Mouse (Mus musculus): Measurements from ENCODE around the gene Adap2. TPM values are rescaled to one million over a fixed set of nuclear protein-coding genes. Genes with fewer than 3 reads are reported as not detected.
"Not testable (repeated sequence)": the region's sequence is repeated elsewhere in the genome, so short reads cannot be mapped to it uniquely, and the experiment has no call there.

Adap2 gene
- total RNA-seq, 2 experiments from 2014 or later: 4.7 to 7.2 TPM

- no peak for DNase-seq (ENCODE audit: low spot score in 2 of 2)
Measured at GRCm38 (mm10) chr11:80156841-80157240, 2.9 kb downstream of the Adap2 start.

- DNase-seq (ENCODE audit: low spot score in 2 of 2): no peak
Measured at GRCm38 (mm10) chr11:80159018-80159417, 5.1 kb downstream of the Adap2 start.

GRCm38 (mm10) chr11:80161041-80161440 is 7.1 kb downstream of the Adap2 start:
- no peak for DNase-seq (ENCODE audit: low spot score in 2 of 2)

GRCm38 (mm10) chr11:80163362-80164116 is 9.6 kb downstream of the Adap2 start:
- DNase-seq (ENCODE audit: low spot score in 2 of 2): no peak

GRCm38 (mm10) chr11:80164224-80164623 is 10.3 kb downstream of the Adap2 start:
- DNase-seq (ENCODE audit: low spot score in 2 of 2): no peak

- no peak for DNase-seq (ENCODE audit: low spot score in 2 of 2)
Measured at GRCm38 (mm10) chr11:80168121-80168520, 14.2 kb downstream of the Adap2 start.

- no peak for DNase-seq (ENCODE audit: low spot score in 2 of 2)
Measured at GRCm38 (mm10) chr11:80168611-80169249, 14.8 kb downstream of the Adap2 start.

GRCm38 (mm10) chr11:80169629-80170028 is 15.7 kb downstream of the Adap2 start:
- no peak for DNase-seq (ENCODE audit: low spot score in 2 of 2)

GRCm38 (mm10) chr11:80170351-80170750 is 16.4 kb downstream of the Adap2 start:
- no peak for DNase-seq (ENCODE audit: low spot score in 2 of 2)

GRCm38 (mm10) chr11:80171884-80172283 is 18.0 kb downstream of the Adap2 start:
- no peak for DNase-seq (ENCODE audit: low spot score in 2 of 2)

GRCm38 (mm10) chr11:80173963-80174670 is 20.2 kb downstream of the Adap2 start:
- DNase-seq (ENCODE audit: low spot score in 2 of 2): no peak

GRCm38 (mm10) chr11:80176911-80177895 is 23.3 kb downstream of the Adap2 start:
- no peak for DNase-seq (ENCODE audit: low spot score in 2 of 2)

- DNase-seq (ENCODE audit: low spot score in 2 of 2): no peak
Measured at GRCm38 (mm10) chr11:80178316-80178715, 24.4 kb downstream of the Adap2 start.

GRCm38 (mm10) chr11:80181021-80181749 is 27.3 kb downstream of the Adap2 start:
- no peak for DNase-seq (ENCODE audit: low spot score in 2 of 2)

GRCm38 (mm10) chr11:80183054-80183704 is 29.3 kb downstream of the Adap2 start:
- not testable (repeated sequence) for DNase-seq (ENCODE audit: low spot score in 2 of 2)

GRCm38 (mm10) chr11:80183705-80184255 is 29.9 kb downstream of the Adap2 start, which contains the start of gene Rnf135:
Rnf135 (plus strand) TSS chr11:80183851.
- peak; percentile 71 to 80 for DNase-seq (ENCODE audit: low spot score in 2 of 2)

- no peak for DNase-seq (ENCODE audit: low spot score in 2 of 2)
Measured at GRCm38 (mm10) chr11:80184531-80185071, 30.7 kb downstream of the Adap2 start.

- not testable (repeated sequence) for DNase-seq (ENCODE audit: low spot score in 2 of 2)
Measured at GRCm38 (mm10) chr11:80185441-80185976, 31.6 kb downstream of the Adap2 start.

- no peak for DNase-seq (ENCODE audit: low spot score in 2 of 2)
Measured at GRCm38 (mm10) chr11:80190280-80190679, 36.4 kb downstream of the Adap2 start.
